Mouse (Mus musculus): ENCODE results near the gene Il17ra. TPM values are rescaled to one million over a fixed set of nuclear protein-coding genes. Genes with fewer than 3 reads are reported as not detected.
A peak's percentile ranks its signal among the peaks of the same experiment; 100 is the strongest.

Il17ra gene
- polyA plus RNA-seq, 1 experiment from 2014 or later = 8.5 TPM

- Histone ChIP-seq H3K27ac (ENCODE audit: low read length) (no peak overlapping the region), H3K4me3 (replicated peaks; ENCODE audit: low read length) (no peak overlapping the region), H3K27me3 (ENCODE audit: control insufficient read depth, insufficient read depth, low read length) (peaks cover 28% of the 10 kb centered on the region), H3K9me3 (replicated peaks; ENCODE audit: control insufficient read depth, low read length) (no peaks in the 10 kb centered on the region), H3K9ac (ENCODE audit: low read length) (no peak overlapping the region), H3K4me2 (ENCODE audit: low read depth, low read length) (no peak overlapping the region), H3K4me1 (ENCODE audit: control insufficient read depth, insufficient read depth, low read length) (peaks cover 13% of the 10 kb centered on the region), H3K36me3 (ENCODE audit: control insufficient read depth, insufficient read depth, low read length) (no peaks in the 10 kb centered on the region)
- 64% methylated on average over 7 of the region's 7 CpGs for WGBS
- ATAC-seq (ENCODE audit: insufficient read depth, low FRiP score) = no peak
Measured at GRCm38 (mm10) chr6:120491064-120491463, 28.0 kb downstream of the Il17ra start.

GRCm38 (mm10) chr6:120491862-120492498, 28.9 kb downstream of the Il17ra start:
- H3K27ac ChIP-seq (ENCODE audit: low read length) = no peak overlapping the region
- H3K27me3 ChIP-seq (ENCODE audit: control insufficient read depth, insufficient read depth, low read length) = peaks cover 28% of the 10 kb centered on the region
- H3K4me1 ChIP-seq (ENCODE audit: control insufficient read depth, insufficient read depth, low read length) = peaks cover 13% of the 10 kb centered on the region
- 9% methylated on average over 22 of the region's 22 CpGs for WGBS
- peak overlapping the region; percentile 93 for H3K4me2 ChIP-seq (ENCODE audit: low read depth, low read length)
- no peaks in the 10 kb centered on the region for H3K36me3 ChIP-seq (ENCODE audit: control insufficient read depth, insufficient read depth, low read length)
- H3K4me3 ChIP-seq (replicated peaks; ENCODE audit: low read length) = peak overlapping the region; percentile 50
- no peak overlapping the region for H3K9ac ChIP-seq (ENCODE audit: low read length)
- H3K9me3 ChIP-seq (replicated peaks; ENCODE audit: control insufficient read depth, low read length) = no peaks in the 10 kb centered on the region
- ATAC-seq (ENCODE audit: insufficient read depth, low FRiP score) = no peak

- no peaks in the 10 kb centered on the region for H3K36me3 ChIP-seq (ENCODE audit: control insufficient read depth, insufficient read depth, low read length)
- ATAC-seq (ENCODE audit: insufficient read depth, low FRiP score) = peak; percentile 19; the same call in 1 of the 2 replicates
- no peaks in the 10 kb centered on the region for H3K9me3 ChIP-seq (replicated peaks; ENCODE audit: control insufficient read depth, low read length)
- H3K27ac ChIP-seq (ENCODE audit: low read length) = no peak overlapping the region
- peaks cover 28% of the 10 kb centered on the region for H3K27me3 ChIP-seq (ENCODE audit: control insufficient read depth, insufficient read depth, low read length)
- H3K9ac ChIP-seq (ENCODE audit: low read length) = peak overlapping the region; percentile 69
- WGBS = under 1% methylated on average over 95 of the region's 95 CpGs
- peak overlapping the region; percentile 50 for H3K4me3 ChIP-seq (replicated peaks; ENCODE audit: low read length)
- H3K4me2 ChIP-seq (ENCODE audit: low read depth, low read length) = peak overlapping the region; percentile 93
- peaks cover 13% of the 10 kb centered on the region for H3K4me1 ChIP-seq (ENCODE audit: control insufficient read depth, insufficient read depth, low read length)
Measured at GRCm38 (mm10) chr6:120492499-120493373, 29.7 kb downstream of the Il17ra start.

GRCm38 (mm10) chr6:120493374-120494181, 30.5 kb downstream of the Il17ra start, which contains the start of gene Tmem121b:
Gene Tmem121b (minus strand): TSS chr6:120493807.
- H3K9ac ChIP-seq (ENCODE audit: low read length) = peak within 1 kb of the TSS; percentile 69
- peaks cover 28% of the 10 kb centered on the region for H3K27me3 ChIP-seq (ENCODE audit: control insufficient read depth, insufficient read depth, low read length)
- 0% methylated on average over 82 of the region's 84 CpGs for WGBS
- H3K27ac ChIP-seq (ENCODE audit: low read length) = no peak within 1 kb of the TSS
- H3K4me3 ChIP-seq (replicated peaks; ENCODE audit: low read length) = peak within 1 kb of the TSS; percentile 50
- ATAC-seq (ENCODE audit: insufficient read depth, low FRiP score) = peak; percentile 72
- peak within 1 kb of the TSS; percentile 93 for H3K4me2 ChIP-seq (ENCODE audit: low read depth, low read length)
- H3K4me1 ChIP-seq (ENCODE audit: control insufficient read depth, insufficient read depth, low read length) = peaks cover 13% of the 10 kb centered on the region
- no peaks in the 10 kb centered on the region for H3K36me3 ChIP-seq (ENCODE audit: control insufficient read depth, insufficient read depth, low read length)
- H3K9me3 ChIP-seq (replicated peaks; ENCODE audit: control insufficient read depth, low read length) = no peaks in the 10 kb centered on the region

GRCm38 (mm10) chr6:120496544-120496943, 33.5 kb downstream of the Il17ra start:
- ATAC-seq (ENCODE audit: insufficient read depth, low FRiP score) = no peak
- Histone ChIP-seq H3K27ac (ENCODE audit: low read length) (no peak overlapping the region), H3K9ac (ENCODE audit: low read length) (no peak overlapping the region), H3K4me2 (ENCODE audit: low read depth, low read length) (no peak overlapping the region), H3K4me1 (ENCODE audit: control insufficient read depth, insufficient read depth, low read length) (peaks cover 13% of the 10 kb centered on the region), H3K4me3 (replicated peaks; ENCODE audit: low read length) (no peak overlapping the region), H3K27me3 (ENCODE audit: control insufficient read depth, insufficient read depth, low read length) (peaks cover 25% of the 10 kb centered on the region), H3K36me3 (ENCODE audit: control insufficient read depth, insufficient read depth, low read length) (no peaks in the 10 kb centered on the region), H3K9me3 (replicated peaks; ENCODE audit: control insufficient read depth, low read length) (peaks cover 5% of the 10 kb centered on the region)
- 61% methylated on average over 3 of the region's 3 CpGs for WGBS

GRCm38 (mm10) chr6:120504051-120504450, 41.0 kb downstream of the Il17ra start:
- H3K36me3 ChIP-seq (ENCODE audit: control insufficient read depth, insufficient read depth, low read length) = no peaks in the 10 kb centered on the region
- H3K4me2 ChIP-seq (ENCODE audit: low read depth, low read length) = no peak overlapping the region
- no peaks in the 10 kb centered on the region for H3K4me1 ChIP-seq (ENCODE audit: control insufficient read depth, insufficient read depth, low read length)
- H3K9ac ChIP-seq (ENCODE audit: low read length) = no peak overlapping the region
- ATAC-seq (ENCODE audit: insufficient read depth, low FRiP score) = no peak
- WGBS = 72% methylated on average over 3 of the region's 3 CpGs
- no peaks in the 10 kb centered on the region for H3K27me3 ChIP-seq (ENCODE audit: control insufficient read depth, insufficient read depth, low read length)
- no peak overlapping the region for H3K4me3 ChIP-seq (replicated peaks; ENCODE audit: low read length)
- H3K27ac ChIP-seq (ENCODE audit: low read length) = no peak overlapping the region
- peaks cover 5% of the 10 kb centered on the region for H3K9me3 ChIP-seq (replicated peaks; ENCODE audit: control insufficient read depth, low read length)

GRCm38 (mm10) chr6:120505531-120505930, 42.5 kb downstream of the Il17ra start:
- H3K27ac ChIP-seq (ENCODE audit: low read length) = no peak overlapping the region
- WGBS = 69% methylated on average over 4 of the region's 4 CpGs
- H3K4me1 ChIP-seq (ENCODE audit: control insufficient read depth, insufficient read depth, low read length) = no peaks in the 10 kb centered on the region
- no peak overlapping the region for H3K9ac ChIP-seq (ENCODE audit: low read length)
- no peak overlapping the region for H3K4me2 ChIP-seq (ENCODE audit: low read depth, low read length)
- no peak for ATAC-seq (ENCODE audit: insufficient read depth, low FRiP score)
- no peaks in the 10 kb centered on the region for H3K27me3 ChIP-seq (ENCODE audit: control insufficient read depth, insufficient read depth, low read length)
- H3K9me3 ChIP-seq (replicated peaks; ENCODE audit: control insufficient read depth, low read length) = peaks cover 1% of the 10 kb centered on the region; the same call in 1 of the 2 replicates
- H3K4me3 ChIP-seq (replicated peaks; ENCODE audit: low read length) = no peak overlapping the region
- no peaks in the 10 kb centered on the region for H3K36me3 ChIP-seq (ENCODE audit: control insufficient read depth, insufficient read depth, low read length)

GRCm38 (mm10) chr6:120508645-120509044, 45.6 kb downstream of the Il17ra start:
- WGBS = 73% methylated on average over 4 of the region's 4 CpGs
- H3K9me3 ChIP-seq (replicated peaks; ENCODE audit: control insufficient read depth, low read length) = no peaks in the 10 kb centered on the region
- no peak overlapping the region for H3K4me2 ChIP-seq (ENCODE audit: low read depth, low read length)
- H3K9ac ChIP-seq (ENCODE audit: low read length) = no peak overlapping the region
- no peak for ATAC-seq (ENCODE audit: insufficient read depth, low FRiP score)
- no peak overlapping the region for H3K27ac ChIP-seq (ENCODE audit: low read length)
- H3K4me1 ChIP-seq (ENCODE audit: control insufficient read depth, insufficient read depth, low read length) = no peaks in the 10 kb centered on the region
- no peaks in the 10 kb centered on the region for H3K36me3 ChIP-seq (ENCODE audit: control insufficient read depth, insufficient read depth, low read length)
- H3K4me3 ChIP-seq (replicated peaks; ENCODE audit: low read length) = no peak overlapping the region
- no peaks in the 10 kb centered on the region for H3K27me3 ChIP-seq (ENCODE audit: control insufficient read depth, insufficient read depth, low read length)

All from stomach, embryonic 16.5 days (tissue).